Mouse (Mus musculus) small intestine, adult 2 months (tissue): ENCODE results near the gene Tbx21. TPM values are rescaled to one million over a fixed set of nuclear protein-coding genes. Genes with fewer than 3 reads are reported as not detected.
A peak's percentile ranks its signal among the peaks of the same experiment; 100 is the strongest.

Experiments used
- H3K27ac ChIP-seq: fragments of 200-500 bp; 2 replicates; pipeline ENCODE4 v1.5.1; 2012; ENCODE audit warnings: low read depth, low read length, control low read depth, inconsistent platforms; ENCODE audit not compliant: insufficient read depth
- H3K27me3 ChIP-seq: fragments of 200-500 bp; 2 replicates; pipeline ENCODE4 v1.6.1; 2012; ENCODE audit warnings: mild to moderate bottlenecking, moderate library complexity, low read length, inconsistent platforms; ENCODE audit not compliant: control insufficient read depth, insufficient read depth
- H3K36me3 ChIP-seq: fragments of 200-500 bp; 2 replicates; pipeline ENCODE4 v1.6.1; 2012; ENCODE audit warnings: mild to moderate bottlenecking, low read length, control low read depth, inconsistent platforms; ENCODE audit not compliant: control insufficient read depth, insufficient read depth
- H3K4me1 ChIP-seq: fragments of 200-500 bp; 2 replicates; pipeline ENCODE4 v1.6.1; 2012; ENCODE audit warnings: low read length, inconsistent platforms, mixed read lengths; ENCODE audit not compliant: control insufficient read depth, insufficient read depth, insufficient read length
- H3K4me3 ChIP-seq: fragments of 200-500 bp; 2 replicates; pipeline ENCODE4 v1.5.1; 2012; ENCODE audit warnings: low read depth, mild to moderate bottlenecking, control low read depth, inconsistent platforms, low read length, moderate library complexity
- CTCF ChIP-seq: fragments of 200-500 bp; IDR thresholded peaks from 2 replicates; pipeline ENCODE4 v1.5.1; 2012; ENCODE audit warnings: low read depth, mild to moderate bottlenecking, control low read depth, inconsistent platforms, low read length, moderate library complexity, mixed read lengths; ENCODE audit not compliant: insufficient replicate concordance, insufficient read length; ENCODE audit errors: extremely low read depth
- POLR2A ChIP-seq: fragments of 200-500 bp; IDR thresholded peaks from 2 replicates; pipeline ENCODE4 v1.6.1; 2012; ENCODE audit warnings: low read depth, mild to moderate bottlenecking, control low read depth, inconsistent platforms, low read length, moderate library complexity
- WGBS: fragments of 180-500 bp; shearing (Covaris S2); methylation state at CpG from one replicate; pipeline ENCODE4 v1.1.7; 2018; 5-methylcytosine and 5-hydroxymethylcytosine counted together
- polyA plus RNA-seq: library from polyadenylated mRNA; depleted of rRNA; stranded (reverse); fragments of >200 nt; gene quantifications from 2 replicates; pipeline ENCODE4 v1.2.3, GENCODE M21; 2012

Gene Tbx21
- polyA plus RNA-seq, 1 experiment = 2.3 TPM

DNA sequence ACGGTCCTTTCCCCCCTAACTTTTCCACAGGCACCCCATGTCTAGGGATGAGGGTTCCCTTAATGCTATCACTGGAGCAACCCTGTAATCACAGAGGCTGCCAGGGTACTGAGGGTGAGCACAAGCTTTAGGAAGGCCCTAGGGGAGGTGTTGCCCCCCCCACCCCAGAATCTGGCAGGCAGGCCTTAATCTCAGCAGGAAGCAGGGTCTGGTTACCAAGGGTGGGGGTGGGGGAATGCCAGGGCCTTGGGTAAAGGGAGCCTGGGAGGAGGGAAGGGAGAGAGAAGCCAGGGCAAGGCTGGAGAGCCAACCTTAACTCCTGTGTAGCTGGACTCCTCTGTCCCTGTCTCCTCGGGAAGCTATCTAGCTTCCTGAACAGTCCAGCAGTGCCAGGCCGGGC lies 5.5 kb upstream of the Tbx21 start:
- H3K4me1 ChIP-seq = no peaks in the 10 kb centered on the region
- no peaks in the 10 kb centered on the region for H3K36me3 ChIP-seq
- no peak overlapping the region for H3K27ac ChIP-seq
- no peak overlapping the region for H3K4me3 ChIP-seq
- TF ChIP-seq POLR2A = no peak
- TF ChIP-seq CTCF = no peak
- H3K27me3 ChIP-seq = peaks cover 17% of the 10 kb centered on the region
- WGBS = 73% methylated on average over 3 of the region's 3 CpGs

DNA sequence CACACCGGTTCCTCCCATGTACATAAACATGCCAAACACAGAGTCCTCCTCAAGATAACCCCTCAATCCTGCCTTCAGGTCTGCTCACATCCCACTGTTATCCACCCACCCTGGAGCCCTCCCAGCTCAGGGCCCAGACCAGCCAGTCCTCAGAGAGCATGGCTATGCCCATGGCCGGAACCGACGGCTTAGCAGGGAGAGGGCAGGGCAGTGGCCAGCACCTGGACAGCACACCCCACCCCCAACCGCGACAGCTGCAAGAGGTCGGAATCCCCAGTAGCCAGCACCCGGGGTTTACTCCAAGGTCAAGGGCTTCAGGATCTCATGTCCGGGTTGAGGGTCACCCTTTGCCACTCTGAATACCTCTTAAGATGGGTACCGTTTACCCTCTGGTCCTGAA lies 5.1 kb upstream of the Tbx21 start:
- no peak for TF ChIP-seq POLR2A
- TF ChIP-seq CTCF = no peak
- WGBS = 68% methylated on average over 10 of the region's 10 CpGs

DNA sequence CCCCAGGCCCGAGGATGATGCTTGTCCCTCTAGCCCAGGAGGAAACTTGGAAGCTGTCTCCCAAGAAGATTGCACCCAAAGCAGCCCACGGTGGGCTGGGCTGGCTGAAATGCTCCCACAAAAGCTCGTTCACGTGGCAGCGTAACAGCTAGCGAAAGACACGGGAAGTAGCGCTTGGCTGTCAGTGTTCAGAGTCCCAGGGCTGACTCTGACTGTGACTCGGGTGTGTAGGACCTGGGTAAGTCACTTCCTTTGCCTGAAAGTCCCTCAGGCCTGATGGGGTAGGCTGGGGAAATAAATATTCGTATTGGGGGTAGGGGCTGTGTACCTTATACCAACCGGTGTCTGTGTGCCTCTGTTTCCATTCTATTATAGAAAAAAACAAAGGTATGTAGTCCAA lies 666 bp upstream of the Tbx21 start:
- H3K27me3 ChIP-seq = peaks cover 44% of the 10 kb centered on the region
- H3K27ac ChIP-seq = no peak overlapping the region
- 11% methylated on average over 11 of the region's 11 CpGs for WGBS
- peak overlapping the region; percentile 26; the same call in 1 of the 2 replicates for H3K4me3 ChIP-seq
- no peaks in the 10 kb centered on the region for H3K4me1 ChIP-seq
- TF ChIP-seq POLR2A (no peak), CTCF (no peak)
- no peaks in the 10 kb centered on the region for H3K36me3 ChIP-seq

More for the DNA sequence above, 5.1 kb upstream of the Tbx21 start:
- no peaks in the 10 kb centered on the region for H3K4me1 ChIP-seq
- no peak overlapping the region for H3K27ac ChIP-seq
- H3K36me3 ChIP-seq = no peaks in the 10 kb centered on the region
- H3K4me3 ChIP-seq = no peak overlapping the region
- H3K27me3 ChIP-seq = peaks cover 21% of the 10 kb centered on the region

DNA sequence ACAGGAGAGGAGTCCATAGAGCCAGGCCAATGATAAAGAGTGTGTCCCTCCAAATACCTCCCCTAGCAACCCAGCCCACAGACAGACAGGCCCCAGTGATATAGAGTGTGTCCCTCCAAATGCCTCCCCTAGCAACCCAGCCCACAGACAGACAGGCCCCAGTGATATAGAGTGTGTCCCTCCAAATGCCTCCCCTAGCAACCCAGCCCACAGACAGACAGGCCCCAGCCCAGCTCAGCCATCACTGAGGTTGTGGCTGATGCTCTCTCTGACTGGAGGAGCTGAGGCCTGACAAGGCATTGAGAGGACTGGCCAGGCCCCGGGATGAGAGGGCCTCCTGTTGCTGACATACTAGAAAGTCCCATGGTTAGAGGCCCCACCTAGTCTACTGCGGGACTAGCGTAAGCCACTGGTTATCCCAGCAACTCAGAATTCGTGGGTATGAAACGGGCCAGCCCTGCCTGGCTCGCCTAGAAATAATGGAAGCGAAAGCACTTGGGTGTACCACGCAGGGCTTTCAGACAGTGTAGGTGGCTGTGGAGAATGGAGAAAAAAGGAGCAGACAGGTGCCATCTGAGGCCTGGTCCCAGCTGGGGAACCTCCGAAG lies 2.5 kb downstream of the Tbx21 start:
- no peak for TF ChIP-seq CTCF
- TF ChIP-seq POLR2A = no peak
- no peaks in the 10 kb centered on the region for H3K4me1 ChIP-seq
- H3K36me3 ChIP-seq = no peaks in the 10 kb centered on the region
- WGBS = 79% methylated on average over 9 of the region's 9 CpGs
- H3K27me3 ChIP-seq = peaks cover 35% of the 10 kb centered on the region
- peak overlapping the region; percentile 12 for H3K4me3 ChIP-seq
- H3K27ac ChIP-seq = no peak overlapping the region

DNA sequence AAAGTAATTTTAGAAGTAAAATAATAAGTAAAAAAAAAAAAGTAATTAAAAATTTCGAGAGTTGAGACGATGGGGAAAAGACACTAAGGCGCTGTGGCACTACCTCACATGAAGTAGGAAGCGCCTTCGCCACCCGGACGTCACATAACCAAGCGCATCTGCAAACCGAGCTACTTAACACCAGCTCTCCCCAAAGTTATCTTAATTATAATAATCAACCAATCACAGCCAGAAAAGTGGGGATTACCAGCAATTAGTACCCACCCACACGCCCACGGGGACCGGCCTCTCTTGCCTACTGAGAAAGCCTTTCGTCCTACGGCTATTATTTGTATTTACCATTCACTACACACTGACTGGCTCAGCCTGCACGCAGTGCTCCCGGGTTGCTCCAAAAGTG lies 6.2 kb downstream of the Tbx21 start:
- no peak overlapping the region for H3K4me3 ChIP-seq
- TF ChIP-seq POLR2A (no peak), CTCF (no peak)
- no peaks in the 10 kb centered on the region for H3K36me3 ChIP-seq
- 73% methylated on average over 16 of the region's 16 CpGs for WGBS
- no peaks in the 10 kb centered on the region for H3K4me1 ChIP-seq
- H3K27ac ChIP-seq = no peak overlapping the region
- H3K27me3 ChIP-seq = peaks cover 10% of the 10 kb centered on the region; the same call in 1 of the 2 replicates

DNA sequence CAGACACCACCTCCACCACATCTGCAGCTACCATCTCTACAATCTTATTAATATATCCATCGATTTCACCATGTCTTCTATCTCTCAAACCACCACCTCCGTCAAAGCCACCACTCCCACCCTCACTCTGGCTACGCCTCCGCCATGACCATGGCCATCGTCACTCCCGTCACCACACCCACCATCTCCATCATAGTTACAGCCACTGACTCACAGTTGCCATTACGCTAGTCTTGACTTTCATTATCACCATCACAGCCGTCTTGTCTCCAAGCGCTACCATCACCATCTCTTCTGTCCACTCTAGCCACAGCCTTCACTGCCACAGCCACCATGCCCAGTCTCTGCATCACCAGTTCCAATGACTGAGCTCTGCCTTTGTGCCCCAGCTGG lies 11.0 kb downstream of the Tbx21 start:
- Histone ChIP-seq H3K27me3 (peaks cover under 1% of the 10 kb centered on the region; the same call in 1 of the 2 replicates), H3K4me3 (no peak overlapping the region), H3K36me3 (no peaks in the 10 kb centered on the region), H3K4me1 (peaks cover 2% of the 10 kb centered on the region), H3K27ac (no peak overlapping the region)
- 83% methylated on average over 9 of the region's 9 CpGs for WGBS
- TF ChIP-seq CTCF = no peak
- TF ChIP-seq POLR2A = no peak

DNA sequence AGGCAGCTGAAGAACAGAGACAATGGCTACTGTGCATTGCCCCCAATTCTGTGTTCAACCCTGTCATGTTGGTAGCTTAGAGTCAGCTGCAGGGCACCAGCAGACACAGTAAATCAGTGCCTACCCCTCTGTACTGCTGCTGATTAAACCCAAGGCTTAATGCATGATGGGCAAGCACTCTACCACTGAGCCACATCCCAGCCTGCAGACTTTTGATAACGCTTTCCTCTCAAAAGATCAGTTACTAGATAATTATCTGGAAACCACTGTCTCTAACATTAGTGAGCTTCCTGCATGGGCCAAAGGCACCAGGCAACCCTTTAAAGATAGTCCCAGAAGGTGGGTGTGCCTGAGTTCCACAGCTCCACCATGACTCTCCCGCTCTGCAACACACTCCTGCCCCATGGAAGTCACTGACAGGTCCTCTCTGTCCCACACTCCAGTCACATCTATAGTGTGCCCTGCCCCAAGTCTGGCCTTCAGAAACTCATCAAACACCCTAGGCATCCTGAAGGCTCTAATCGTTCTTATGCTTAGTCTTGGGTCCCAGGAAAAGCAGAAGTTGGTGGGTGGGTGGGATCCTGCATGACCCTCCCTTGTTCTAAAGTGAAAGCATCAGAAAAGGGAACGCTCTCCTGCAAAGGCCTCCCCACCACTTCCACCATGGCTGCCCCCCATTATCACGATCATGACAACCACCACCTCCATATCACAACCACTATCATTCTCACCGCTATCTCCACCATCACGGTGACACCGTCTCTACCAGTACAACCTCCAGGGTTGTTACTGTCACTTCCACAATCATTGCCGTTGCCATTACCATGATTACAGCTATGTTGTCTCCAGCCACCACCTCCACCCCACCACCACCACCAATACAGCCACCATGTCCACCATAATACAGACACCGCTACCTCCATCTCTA lies 11.7 kb downstream of the Tbx21 start:
- H3K4me3 ChIP-seq = no peak overlapping the region
- WGBS = 83% methylated on average over 10 of the region's 10 CpGs
- H3K4me1 ChIP-seq = peaks cover 2% of the 10 kb centered on the region
- H3K36me3 ChIP-seq = no peaks in the 10 kb centered on the region
- peaks cover 6% of the 10 kb centered on the region; the same call in 1 of the 2 replicates for H3K27me3 ChIP-seq
- TF ChIP-seq POLR2A = no peak
- no peak for TF ChIP-seq CTCF
- H3K27ac ChIP-seq = no peak overlapping the region
